ENCODE assay signal across 19 mouse cellular contexts in genomic region chr15:27960642-27961041, GRCm38 (mm10).
DNase-seq lines count a peak whose midpoint lies in the region; ATAC-seq and TF ChIP-seq lines count a peak whose summit lies in the region.
"Had no signal": no experiment of that assay in that cellular context is flagged by ENCODE, and none has a peak within 500 bp of the region (broad histone marks: within the 10 kb centered on the region; RNA-seq: fewer than 3 reads in every experiment).

No protein-coding gene starts in this region.

- H3K4me1 ChIP-seq in hindbrain, embryonic 13.5 days (replicated peaks): peaks cover 88% of the 10 kb centered on the region
- peaks cover 60% of the 10 kb centered on the region for H3K4me1 ChIP-seq in hindbrain, embryonic 16.5 days (ENCODE audit: control insufficient read depth, insufficient read depth, low read depth, low read length)
- peaks cover 37% of the 10 kb centered on the region for H3K4me1 ChIP-seq in embryonic facial prominence, embryonic 14.5 days (ENCODE audit: control insufficient read depth, insufficient read depth, low read length)

- H3K9ac ChIP-seq in hindbrain, embryonic 13.5 days: no peak overlapping the region
- no peak overlapping the region for H3K9ac ChIP-seq in hindbrain, embryonic 16.5 days (ENCODE audit: low read depth, low read length)
- 0 out of 2 replicates have a peak overlapping the region, but pooled peaks have one; percentile 5 for H3K9ac ChIP-seq in embryonic facial prominence, embryonic 14.5 days (ENCODE audit: low read depth, low read length)
- H3K9ac ChIP-seq: embryonic facial prominence, embryonic 13.5 days; limb, embryonic 13.5 days had no signal

- H3K9me3 ChIP-seq in hindbrain, embryonic 13.5 days: no peaks in the 10 kb centered on the region
- no peaks in the 10 kb centered on the region for H3K9me3 ChIP-seq in hindbrain, embryonic 16.5 days (ENCODE audit: control insufficient read depth, low read length)
- no peaks in the 10 kb centered on the region for H3K9me3 ChIP-seq in embryonic facial prominence, embryonic 14.5 days (ENCODE audit: control insufficient read depth, low read length)
- H3K9me3 ChIP-seq: embryonic facial prominence, embryonic 13.5 days; heart, embryonic 10.5 days; limb, embryonic 13.5 days; midbrain, embryonic 10.5 days had no signal

- peaks cover 100% of the 10 kb centered on the region for H3K79me2 ChIP-seq in macrophage (ENCODE audit: inconsistent target)

- intact Hi-C loops in left cerebral cortex, adult 2 months (cut with DNase I): no loop called here

- no peak for ATAC-seq in hindbrain, embryonic 13.5 days (ENCODE audit: low FRiP score)
- ATAC-seq in hindbrain, embryonic 16.5 days: no peak
- no peak for ATAC-seq in embryonic facial prominence, embryonic 14.5 days (ENCODE audit: low read depth)
- ATAC-seq: forebrain, embryonic 16.5 days had no signal

- H3K27ac ChIP-seq in hindbrain, embryonic 13.5 days: 0 out of 2 replicates have a peak overlapping the region, but pooled peaks have one; percentile 30
- no peak overlapping the region for H3K27ac ChIP-seq in hindbrain, embryonic 16.5 days (ENCODE audit: low read depth, low read length)
- no peak overlapping the region for H3K27ac ChIP-seq in embryonic facial prominence, embryonic 14.5 days (replicated peaks; ENCODE audit: low read depth, low read length)
- H3K27ac ChIP-seq in macrophage: peak overlapping the region; percentile 34; the same call in 1 of the 2 replicates
- no peak overlapping the region for H3K27ac ChIP-seq in left cerebral cortex, adult 2 months
- H3K27ac ChIP-seq: embryonic facial prominence, embryonic 13.5 days; heart, embryonic 10.5 days; limb, embryonic 13.5 days; midbrain, embryonic 10.5 days had no signal

- peak; percentile 20 for DNase-seq in A20 (ENCODE audit: low read depth, low spot score)
- DNase-seq in embryonic facial prominence, embryonic 14.5 days (ENCODE audit: low spot score): no peak
- no peak for DNase-seq in left cerebral cortex, adult 2 months (ENCODE audit: extremely low spot score in 1 of 2, low spot score in 2 of 2)
- DNase-seq in testis, postnatal 14 days (ENCODE audit: low spot score): no peak
- DNase-seq: cerebellum, adult 8-10 months; gastrocnemius, postnatal 36 days; kidney, adult 8-10 months; lung, adult 2 months; lung, postnatal 36 days; right cerebral cortex, postnatal 4 days; thymus, adult 2 months had no signal

- no peak overlapping the region for H3K4me3 ChIP-seq in hindbrain, embryonic 13.5 days
- no peak overlapping the region for H3K4me3 ChIP-seq in hindbrain, embryonic 16.5 days (ENCODE audit: low read length)
- no peak overlapping the region for H3K4me3 ChIP-seq in embryonic facial prominence, embryonic 14.5 days (ENCODE audit: low read depth, low read length)
- no peak overlapping the region for H3K4me3 ChIP-seq in macrophage (ENCODE audit: inconsistent target)
- no peak overlapping the region for H3K4me3 ChIP-seq in left cerebral cortex, adult 2 months
- H3K4me3 ChIP-seq: embryonic facial prominence, embryonic 13.5 days; heart, embryonic 10.5 days; limb, embryonic 13.5 days; midbrain, embryonic 10.5 days had no signal

- H3K27me3 ChIP-seq in hindbrain, embryonic 13.5 days: no peaks in the 10 kb centered on the region
- H3K27me3 ChIP-seq in hindbrain, embryonic 16.5 days (replicated peaks; ENCODE audit: control insufficient read depth, insufficient read depth, low read length): no peaks in the 10 kb centered on the region
- no peaks in the 10 kb centered on the region for H3K27me3 ChIP-seq in embryonic facial prominence, embryonic 14.5 days (replicated peaks; ENCODE audit: control insufficient read depth, insufficient read depth, low read length)
- H3K27me3 ChIP-seq: embryonic facial prominence, embryonic 13.5 days; limb, embryonic 13.5 days had no signal

- no peak overlapping the region for H3K4me2 ChIP-seq in hindbrain, embryonic 13.5 days
- no peak overlapping the region for H3K4me2 ChIP-seq in hindbrain, embryonic 16.5 days (ENCODE audit: low read length)
- H3K4me2 ChIP-seq in embryonic facial prominence, embryonic 14.5 days (ENCODE audit: low read depth, low read length): no peak overlapping the region
- H3K4me2 ChIP-seq: embryonic facial prominence, embryonic 13.5 days; limb, embryonic 13.5 days had no signal

- 82% methylated on average over 9 of the region's 9 CpGs for WGBS in hindbrain, embryonic 13.5 days
- WGBS in hindbrain, embryonic 16.5 days: 68% methylated on average over 9 of the region's 9 CpGs
- 62% methylated on average over 9 of the region's 9 CpGs for WGBS in embryonic facial prominence, embryonic 14.5 days
- WGBS in macrophage (ENCODE audit: missing documents): 67% methylated on average over 9 of the region's 9 CpGs

- H3K36me3 ChIP-seq in hindbrain, embryonic 13.5 days: no peaks in the 10 kb centered on the region
- H3K36me3 ChIP-seq in hindbrain, embryonic 16.5 days (ENCODE audit: control insufficient read depth, insufficient read depth, low read length): no peaks in the 10 kb centered on the region
- H3K36me3 ChIP-seq in embryonic facial prominence, embryonic 14.5 days (ENCODE audit: control insufficient read depth, insufficient read depth, low read length): no peaks in the 10 kb centered on the region
- no peaks in the 10 kb centered on the region for H3K36me3 ChIP-seq in macrophage (ENCODE audit: inconsistent target)
- H3K36me3 ChIP-seq: embryonic facial prominence, embryonic 13.5 days; heart, embryonic 10.5 days; midbrain, embryonic 10.5 days had no signal

- no peak for TF ChIP-seq CTCF in left cerebral cortex, adult 2 months (IDR thresholded peaks at IDR 0.05)

Comparison
In these comparisons a context has a peak if more than half of its experiments do, and no peak if none do; other contexts are left out.
1. H3K27ac ChIP-seq: peak in hindbrain, embryonic 13.5 days (single experiment) and macrophage (single experiment); none in hindbrain, embryonic 16.5 days (single experiment), embryonic facial prominence, embryonic 14.5 days (single experiment) and left cerebral cortex, adult 2 months (single experiment).